Mouse (Mus musculus): Measurements from ENCODE around the gene Usp51. TPM values are rescaled to one million over a fixed set of nuclear protein-coding genes. Genes with fewer than 3 reads are reported as not detected.

Usp51 gene
- not detected for total RNA-seq (2023)

GRCm38 (mm10) chrX:153006387-153006841 lies at the start of gene Usp51:
Gene Usp51 (plus strand): TSS chrX:153006469.

DNA sequence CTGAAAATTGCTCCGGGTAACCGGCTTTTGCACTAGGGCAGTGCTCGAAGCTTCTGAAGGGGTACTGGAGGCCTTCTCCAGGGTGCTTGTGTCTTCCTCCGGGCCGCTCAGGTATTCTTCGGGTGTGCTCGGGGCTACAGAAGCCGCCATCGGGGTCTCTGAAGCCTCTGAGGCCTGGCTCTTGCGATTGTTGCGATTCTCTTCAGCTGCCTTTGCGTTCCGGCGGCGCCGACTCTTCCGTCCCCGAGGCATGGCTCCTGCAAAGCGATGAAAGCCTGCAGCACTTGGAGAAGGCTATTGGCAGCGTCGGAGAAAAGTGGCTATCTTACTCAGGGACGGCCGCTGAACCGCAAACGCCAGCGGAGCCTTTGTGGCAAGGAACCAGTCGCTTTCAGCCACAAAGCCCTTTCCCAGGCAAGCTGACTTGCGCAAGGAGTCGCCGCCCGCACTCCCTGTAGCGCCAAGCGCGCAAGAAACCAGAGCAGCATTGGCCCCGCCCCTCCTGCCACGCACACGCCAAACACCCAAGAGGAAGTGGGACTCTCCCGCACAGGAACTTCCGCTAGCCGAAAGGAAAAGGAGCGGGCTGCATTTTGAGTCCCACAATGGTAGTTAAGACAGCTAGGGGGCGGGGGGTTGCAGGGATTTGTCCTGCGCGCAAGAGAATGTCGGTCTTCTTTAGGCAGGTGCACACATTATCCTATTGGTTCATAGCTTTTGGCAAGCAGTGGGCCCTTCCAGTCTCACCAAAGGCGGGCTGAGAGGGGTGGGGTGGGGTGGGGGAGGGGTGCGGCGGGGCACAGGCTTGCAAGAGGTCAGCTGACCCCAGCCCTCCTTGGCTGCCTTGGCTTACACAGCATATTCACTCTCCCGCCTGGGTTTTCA lies 31.1 kb downstream of the Usp51 start, which contains the start of gene Mageh1:
Gene Mageh1, minus strand, starts transcription at position 489 of the 885 bp plus-strand sequence.

Other genes with a start within 250 kb of the Usp51 start
- not detected for gene Shroom2, start 237.0 kb upstream of the Usp51 start, total RNA-seq (2023)
- gene Gpr143, start 224.5 kb upstream of the Usp51 start, total RNA-seq (2023), result not detected
- not detected for gene Mageh1, start 31.1 kb downstream of the Usp51 start, total RNA-seq (2023)
- gene Foxr2, start 112.3 kb downstream of the Usp51 start, total RNA-seq (2023), result not detected
- 11.3 TPM for gene Rragb, start 133.5 kb downstream of the Usp51 start, total RNA-seq (2023)
- 2.0 TPM for gene Klf8, start 231.0 kb downstream of the Usp51 start, total RNA-seq (2023)

All from CD8-positive naive resting alpha-beta T cell, adult 57 days (primary cell).